Mouse (Mus musculus): ENCODE data around the gene Sox5. TPM values are rescaled to one million over a fixed set of nuclear protein-coding genes. Genes with fewer than 3 reads are reported as not detected.

Gene Sox5
- total RNA-seq, 2 experiments from 2014 or later = 3.7 to 5.4 TPM

GRCm38 (mm10) chr6:144772175-144772918, 9.4 kb downstream of the Sox5 start:
- no peak for DNase-seq

GRCm38 (mm10) chr6:144769060-144769459, 12.7 kb downstream of the Sox5 start:
- peak; percentile 21 for DNase-seq

GRCm38 (mm10) chr6:144761902-144762301, 19.9 kb downstream of the Sox5 start:
- DNase-seq = no peak

- no peak for DNase-seq
These were observed 22.6 kb downstream of the Sox5 start for GRCm38 (mm10) chr6:144759193-144759592.

GRCm38 (mm10) chr6:144757414-144757813, 24.4 kb downstream of the Sox5 start:
- no peak for DNase-seq

GRCm38 (mm10) chr6:144756444-144756843, 25.3 kb downstream of the Sox5 start:
- DNase-seq = no peak

- no peak for DNase-seq
These were observed 26.5 kb downstream of the Sox5 start for GRCm38 (mm10) chr6:144755304-144755703.

GRCm38 (mm10) chr6:144754366-144754765, 27.4 kb downstream of the Sox5 start:
- DNase-seq = no peak

GRCm38 (mm10) chr6:144753963-144754296, 27.8 kb downstream of the Sox5 start:
- no peak for DNase-seq

GRCm38 (mm10) chr6:144753225-144753962, 28.4 kb downstream of the Sox5 start:
- no peak for DNase-seq

GRCm38 (mm10) chr6:144751581-144751980, 30.2 kb downstream of the Sox5 start:
- no peak for DNase-seq

- DNase-seq = no peak
These were observed 31.6 kb downstream of the Sox5 start for GRCm38 (mm10) chr6:144750197-144750596.

- DNase-seq = no peak
These were observed 35.3 kb downstream of the Sox5 start for GRCm38 (mm10) chr6:144746436-144746835.

GRCm38 (mm10) chr6:144742559-144742958, 39.2 kb downstream of the Sox5 start:
- no peak for DNase-seq

GRCm38 (mm10) chr6:144741080-144741655, 40.6 kb downstream of the Sox5 start:
- DNase-seq = no peak

GRCm38 (mm10) chr6:144740343-144740742, 41.4 kb downstream of the Sox5 start:
- DNase-seq = no peak

- DNase-seq = no peak
These were observed 42.0 kb downstream of the Sox5 start for GRCm38 (mm10) chr6:144739753-144740152.

- DNase-seq = no peak
These were observed 44.0 kb downstream of the Sox5 start for GRCm38 (mm10) chr6:144737786-144738185.

GRCm38 (mm10) chr6:144731251-144731970, 50.4 kb downstream of the Sox5 start:
- no peak for DNase-seq

- DNase-seq = no peak
These were observed 58.1 kb downstream of the Sox5 start for GRCm38 (mm10) chr6:144723530-144724144.

GRCm38 (mm10) chr6:144723024-144723423, 58.8 kb downstream of the Sox5 start:
- DNase-seq = no peak

- DNase-seq = no peak
These were observed 60.9 kb downstream of the Sox5 start for GRCm38 (mm10) chr6:144720846-144721245.

GRCm38 (mm10) chr6:144716376-144716775, 65.4 kb downstream of the Sox5 start:
- DNase-seq = no peak

Data from heart, postnatal 4 days (tissue).